Mouse (Mus musculus) heart, adult 2 months (tissue): ENCODE results near the gene Tssk2.

Experiments used
- CTCF ChIP-seq: fragments of 200-600 bp; IDR thresholded peaks from 2 replicates; pipeline ENCODE4 v1.8.1; 2022; ENCODE audit warnings: antibody characterized with exemption, mild to moderate bottlenecking, moderate library complexity
- POLR2A ChIP-seq: fragments of 200-500 bp; IDR thresholded peaks from 2 replicates; pipeline ENCODE4 v1.6.1; 2011; ENCODE audit warnings: mild to moderate bottlenecking, low read depth, low read length, control low read depth; ENCODE audit not compliant: insufficient read depth

GRCm38 (mm10) chr16:17938821-17939220 is 40.4 kb downstream of the Tssk2 start:
- TF ChIP-seq CTCF, result peak; percentile 89
- no peak for TF ChIP-seq POLR2A
